Mouse (Mus musculus): ENCODE data around the gene Txn1. TPM values are rescaled to one million over a fixed set of nuclear protein-coding genes. Genes with fewer than 3 reads are reported as not detected.

Gene Txn1
- polyA plus RNA-seq (2015; fragmentation: Nextera tagmentation; extraction: Ambion mirVana) = 358 and 382 TPM in 2 replicates

- peak within 1 kb of the TSS; percentile 78 for H3K4me3 ChIP-seq
- H3K36me3 ChIP-seq (ENCODE audit: poor library complexity, severe bottlenecking) = peaks cover 11% of the 10 kb centered on the region
- H3K9me3 ChIP-seq (replicated peaks) = no peaks in the 10 kb centered on the region
- H3K27me3 ChIP-seq = no peaks in the 10 kb centered on the region; the same call in 1 of the 2 replicates
- peak within 1 kb of the TSS; percentile 88 for H3K27ac ChIP-seq
- under 1% methylated on average over 68 of the region's 71 CpGs for WGBS
- peaks cover 30% of the 10 kb centered on the region for H3K4me1 ChIP-seq
- peak within 1 kb of the TSS; percentile 75 for H3K4me2 ChIP-seq
- peak; percentile 96 for ATAC-seq
- H3K9ac ChIP-seq = peak within 1 kb of the TSS; percentile 89
These were observed at the start of gene Txn1 for GRCm38 (mm10) chr4:57956029-57956960. Gene Txn1, minus strand, starts transcription at chr4:57956411.

DNA sequence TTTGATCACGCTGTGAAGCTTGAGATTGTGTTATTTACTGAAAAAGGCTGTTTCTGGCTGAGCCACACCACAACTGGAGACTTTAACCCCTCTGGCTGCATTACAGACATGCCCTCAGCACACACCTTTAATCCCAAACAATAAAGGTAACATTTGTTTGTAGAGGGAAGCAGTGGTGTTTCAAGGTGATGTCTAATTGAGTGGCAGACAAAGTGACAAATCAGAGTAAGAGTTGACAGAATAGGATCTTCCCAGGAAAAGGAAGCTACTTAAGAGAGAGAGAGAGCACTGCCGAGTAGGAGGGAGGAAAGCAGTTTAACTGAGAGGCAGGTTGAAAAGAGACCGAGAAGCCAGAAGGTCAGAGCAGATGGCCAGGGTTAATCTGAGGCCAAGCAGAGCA lies 47.3 kb upstream of the Txn1 start:
- Histone ChIP-seq H3K9me3 (replicated peaks) (no peaks in the 10 kb centered on the region), H3K9ac (no peak overlapping the region), H3K27me3 (no peaks in the 10 kb centered on the region), H3K4me1 (no peaks in the 10 kb centered on the region), H3K4me3 (no peak overlapping the region), H3K4me2 (no peak overlapping the region), H3K36me3 (ENCODE audit: poor library complexity, severe bottlenecking) (no peaks in the 10 kb centered on the region), H3K27ac (no peak overlapping the region)
- ATAC-seq = no peak
- WGBS = 75% methylated on average over 3 of the region's 3 CpGs

DNA sequence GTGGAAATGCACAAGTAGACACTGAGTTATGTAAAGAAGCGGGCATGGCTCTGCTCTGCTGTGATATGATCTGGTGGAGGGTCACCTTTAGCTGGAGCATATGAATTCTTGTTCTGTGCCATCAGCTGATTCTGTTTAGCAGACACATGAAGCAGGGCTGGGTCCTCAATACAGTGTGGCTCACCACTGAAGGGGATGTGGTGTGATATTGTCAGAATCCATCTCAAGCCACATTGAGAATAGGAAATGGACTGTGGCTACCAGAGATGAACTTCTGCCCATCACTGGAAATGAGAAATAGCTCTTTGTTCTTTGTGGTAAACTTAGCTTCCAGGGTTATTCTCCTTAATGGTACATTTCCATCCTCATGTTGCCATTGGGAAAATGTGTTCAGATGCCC lies 35.2 kb upstream of the Txn1 start:
- Histone ChIP-seq H3K4me2 (no peak overlapping the region), H3K27ac (no peak overlapping the region), H3K36me3 (ENCODE audit: poor library complexity, severe bottlenecking) (no peaks in the 10 kb centered on the region), H3K4me3 (no peak overlapping the region), H3K9me3 (replicated peaks) (no peaks in the 10 kb centered on the region), H3K27me3 (no peaks in the 10 kb centered on the region), H3K4me1 (no peaks in the 10 kb centered on the region), H3K9ac (no peak overlapping the region)
- no peak for ATAC-seq
- 94% methylated on average over 1 of the region's 1 CpGs for WGBS

- no peak overlapping the region for H3K27ac ChIP-seq
- H3K4me1 ChIP-seq = no peaks in the 10 kb centered on the region
- no peaks in the 10 kb centered on the region for H3K36me3 ChIP-seq (ENCODE audit: poor library complexity, severe bottlenecking)
- no peaks in the 10 kb centered on the region for H3K9me3 ChIP-seq (replicated peaks)
- ATAC-seq = no peak
- H3K9ac ChIP-seq = no peak overlapping the region
- H3K27me3 ChIP-seq = no peaks in the 10 kb centered on the region
- no peak overlapping the region for H3K4me3 ChIP-seq
- no peak overlapping the region for H3K4me2 ChIP-seq
- 91% methylated on average over 6 of the region's 6 CpGs for WGBS
These were observed 18.3 kb upstream of the Txn1 start for GRCm38 (mm10) chr4:57974400-57975117.

- Histone ChIP-seq H3K9ac (no peak overlapping the region), H3K27me3 (no peaks in the 10 kb centered on the region), H3K9me3 (replicated peaks) (no peaks in the 10 kb centered on the region), H3K4me2 (no peak overlapping the region), H3K4me3 (no peak overlapping the region), H3K27ac (no peak overlapping the region), H3K4me1 (no peaks in the 10 kb centered on the region), H3K36me3 (ENCODE audit: poor library complexity, severe bottlenecking) (no peaks in the 10 kb centered on the region)
- ATAC-seq = no peak
- WGBS = 84% methylated on average over 6 of the region's 6 CpGs
These were observed 17.5 kb upstream of the Txn1 start for GRCm38 (mm10) chr4:57973592-57974268.

GRCm38 (mm10) chr4:57970285-57970684 lies 14.1 kb upstream of the Txn1 start:
- no peak overlapping the region for H3K4me2 ChIP-seq
- H3K36me3 ChIP-seq (ENCODE audit: poor library complexity, severe bottlenecking) = no peaks in the 10 kb centered on the region
- H3K27ac ChIP-seq = no peak overlapping the region
- H3K9ac ChIP-seq = no peak overlapping the region
- no peak for ATAC-seq
- H3K4me3 ChIP-seq = no peak overlapping the region
- H3K27me3 ChIP-seq = no peaks in the 10 kb centered on the region
- no peaks in the 10 kb centered on the region for H3K9me3 ChIP-seq (replicated peaks)
- H3K4me1 ChIP-seq = no peaks in the 10 kb centered on the region

DNA sequence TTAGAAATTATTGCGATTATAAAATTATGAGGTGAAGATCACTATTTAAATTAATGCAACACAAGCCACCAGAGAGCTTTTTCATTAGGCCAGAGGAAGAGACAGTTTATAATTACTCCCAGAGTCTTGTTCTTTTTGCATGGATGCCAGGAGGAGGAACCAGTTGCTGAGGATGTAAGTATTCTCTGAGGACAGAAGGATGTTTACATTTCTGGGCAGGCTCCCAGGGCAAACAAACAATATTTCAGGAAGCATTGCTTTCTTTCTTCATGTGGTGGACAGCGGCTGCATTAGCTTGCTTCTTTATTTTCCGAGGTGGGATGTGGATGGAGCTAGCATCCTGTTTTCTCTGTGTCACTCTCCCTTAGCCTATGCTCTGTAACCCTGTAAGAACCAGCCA lies 11.0 kb upstream of the Txn1 start:
- no peak for ATAC-seq
- WGBS = 76% methylated on average over 3 of the region's 3 CpGs

GRCm38 (mm10) chr4:57965516-57965915 lies 9.3 kb upstream of the Txn1 start:
- Histone ChIP-seq H3K27ac (no peak overlapping the region), H3K4me1 (no peaks in the 10 kb centered on the region), H3K9me3 (replicated peaks) (no peaks in the 10 kb centered on the region), H3K9ac (no peak overlapping the region), H3K4me2 (no peak overlapping the region), H3K36me3 (ENCODE audit: poor library complexity, severe bottlenecking) (no peaks in the 10 kb centered on the region), H3K27me3 (no peaks in the 10 kb centered on the region), H3K4me3 (no peak overlapping the region)
- ATAC-seq = no peak
- 96% methylated on average over 4 of the region's 4 CpGs for WGBS

More for the DNA sequence above, 11.0 kb upstream of the Txn1 start:
- Histone ChIP-seq H3K27me3 (no peaks in the 10 kb centered on the region), H3K4me1 (no peaks in the 10 kb centered on the region), H3K4me2 (no peak overlapping the region), H3K4me3 (no peak overlapping the region), H3K36me3 (ENCODE audit: poor library complexity, severe bottlenecking) (no peaks in the 10 kb centered on the region), H3K9ac (no peak overlapping the region), H3K9me3 (replicated peaks) (no peaks in the 10 kb centered on the region), H3K27ac (no peak overlapping the region)

- no peak overlapping the region for H3K4me2 ChIP-seq
- no peak overlapping the region for H3K27ac ChIP-seq
- no peaks in the 10 kb centered on the region for H3K9me3 ChIP-seq (replicated peaks)
- H3K36me3 ChIP-seq (ENCODE audit: poor library complexity, severe bottlenecking) = no peaks in the 10 kb centered on the region
- no peaks in the 10 kb centered on the region for H3K27me3 ChIP-seq
- WGBS = 39% methylated on average over 1 of the region's 1 CpGs
- no peaks in the 10 kb centered on the region for H3K4me1 ChIP-seq
- no peak overlapping the region for H3K4me3 ChIP-seq
- no peak for ATAC-seq
- H3K9ac ChIP-seq = no peak overlapping the region
These were observed 7.9 kb upstream of the Txn1 start for GRCm38 (mm10) chr4:57964143-57964542.

DNA sequence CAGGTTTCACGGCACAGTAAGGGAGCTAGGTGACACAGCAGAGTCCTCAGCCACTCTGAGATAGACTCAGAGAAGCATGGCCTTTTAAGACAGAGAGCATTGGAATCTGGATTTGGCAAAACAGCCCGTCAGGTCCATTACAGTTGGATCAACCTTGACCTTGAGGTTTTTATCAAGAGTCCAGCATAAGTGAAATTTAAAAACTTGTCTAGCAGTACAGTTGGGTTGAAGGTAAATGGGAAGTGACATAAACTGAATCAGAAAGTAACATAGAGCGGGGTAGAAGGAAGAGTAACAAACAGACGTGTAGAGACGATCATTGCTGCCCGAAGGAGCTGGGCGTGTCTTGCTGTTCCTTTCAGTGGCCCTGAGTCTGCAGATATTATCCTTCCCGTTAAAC lies 2.8 kb upstream of the Txn1 start:
- Histone ChIP-seq H3K27ac (no peak overlapping the region), H3K9me3 (replicated peaks) (no peaks in the 10 kb centered on the region), H3K36me3 (ENCODE audit: poor library complexity, severe bottlenecking) (no peaks in the 10 kb centered on the region), H3K27me3 (no peaks in the 10 kb centered on the region; the same call in 1 of the 2 replicates), H3K9ac (no peak overlapping the region), H3K4me3 (no peak overlapping the region), H3K4me1 (peaks cover 24% of the 10 kb centered on the region), H3K4me2 (no peak overlapping the region)
- WGBS = 91% methylated on average over 8 of the region's 8 CpGs
- ATAC-seq = no peak

- Histone ChIP-seq H3K4me2 (no peak overlapping the region), H3K9ac (no peak overlapping the region), H3K36me3 (ENCODE audit: poor library complexity, severe bottlenecking) (no peaks in the 10 kb centered on the region), H3K4me1 (peaks cover 30% of the 10 kb centered on the region), H3K27ac (no peak overlapping the region), H3K4me3 (no peak overlapping the region), H3K9me3 (replicated peaks) (no peaks in the 10 kb centered on the region), H3K27me3 (no peaks in the 10 kb centered on the region; the same call in 1 of the 2 replicates)
- 60% methylated on average over 9 of the region's 9 CpGs for WGBS
- no peak for ATAC-seq
These were observed 1.9 kb upstream of the Txn1 start for GRCm38 (mm10) chr4:57958098-57958497.
